Mouse (Mus musculus) intestine, embryonic 15.5 days (tissue): ENCODE results near the gene Ptpn14. TPM values are rescaled to one million over a fixed set of nuclear protein-coding genes. Genes with fewer than 3 reads are reported as not detected.
A peak's percentile ranks its signal among the peaks of the same experiment; 100 is the strongest.

Experiments
- ATAC-seq: fragments of 200-750 bp; cut with Nextera tagmentation; 2 replicates; pipeline ENCODE4 v1.8.0; 2017; ENCODE audit warnings: moderate TSS enrichment, moderate library complexity
- H3K27ac ChIP-seq: fragments of 300-500 bp; sonication (generic); 2 replicates; pipeline ENCODE4 v1.5.1; 2015; ENCODE audit warnings: mild to moderate bottlenecking, inconsistent platforms
- H3K27me3 ChIP-seq: fragments of 300-500 bp; sonication (generic); replicated peaks from 2 replicates; pipeline ENCODE4 v1.6.1; 2015; ENCODE audit warnings: inconsistent platforms
- H3K36me3 ChIP-seq: fragments of 300-500 bp; sonication (generic); 2 replicates; pipeline ENCODE4 v1.6.1; 2015; ENCODE audit warnings: inconsistent platforms
- H3K4me1 ChIP-seq: fragments of 300-500 bp; sonication (generic); replicated peaks from 2 replicates; pipeline ENCODE4 v1.6.1; 2015; ENCODE audit warnings: inconsistent platforms
- H3K4me2 ChIP-seq: fragments of 300-500 bp; sonication (generic); replicated peaks from 2 replicates; pipeline ENCODE4 v1.6.1; 2015; ENCODE audit warnings: mild to moderate bottlenecking, inconsistent platforms
- H3K4me3 ChIP-seq: fragments of 300-500 bp; sonication (generic); replicated peaks from 2 replicates; pipeline ENCODE4 v1.5.1; 2015; ENCODE audit warnings: inconsistent platforms
- H3K9ac ChIP-seq: fragments of 300-500 bp; sonication (generic); 2 replicates; pipeline ENCODE4 v1.6.1; 2015; ENCODE audit warnings: inconsistent platforms
- H3K9me3 ChIP-seq: fragments of 300-500 bp; sonication (generic); 2 replicates; pipeline ENCODE4 v1.6.1; 2016; ENCODE audit warnings: inconsistent platforms
- WGBS: fragments of 180-500 bp; shearing (Covaris S2); methylation state at CpG from one replicate; pipeline ENCODE4 v1.1.7; 2015; 5-methylcytosine and 5-hydroxymethylcytosine counted together
- polyA plus RNA-seq: library from polyadenylated mRNA; unstranded; fragments of >200 nt; fragmentation: Nextera tagmentation; extraction: Ambion mirVana; gene quantifications from 2 replicates; pipeline ENCODE4 v1.2.1, GENCODE M21; 2015

Gene Ptpn14
- polyA plus RNA-seq, 1 experiment from 2014 or later, result 6.2 TPM

GRCm38 (mm10) chr1:189830797-189831232 is 102.7 kb downstream of the Ptpn14 start:
- no peak overlapping the region for H3K4me3 ChIP-seq
- H3K27me3 ChIP-seq, result no peaks in the 10 kb centered on the region
- peak overlapping the region; percentile 7; the same call in 1 of the 2 replicates for H3K4me2 ChIP-seq
- peak; percentile 93 for ATAC-seq
- peaks cover 12% of the 10 kb centered on the region; the same call in 1 of the 2 replicates for H3K36me3 ChIP-seq
- no peaks in the 10 kb centered on the region for H3K9me3 ChIP-seq
- no peak overlapping the region for H3K27ac ChIP-seq
- WGBS, result 14% methylated on average over 12 of the region's 12 CpGs
- peaks cover 4% of the 10 kb centered on the region; the same call in 1 of the 2 replicates for H3K4me1 ChIP-seq
- H3K9ac ChIP-seq, result no peak overlapping the region

- H3K4me1 ChIP-seq, result peaks cover 4% of the 10 kb centered on the region; the same call in 1 of the 2 replicates
- H3K4me3 ChIP-seq, result no peak overlapping the region
- no peaks in the 10 kb centered on the region for H3K9me3 ChIP-seq
- H3K36me3 ChIP-seq, result no peaks in the 10 kb centered on the region
- H3K27ac ChIP-seq, result no peak overlapping the region
- no peak overlapping the region for H3K4me2 ChIP-seq
- H3K27me3 ChIP-seq, result no peaks in the 10 kb centered on the region
- WGBS, result 73% methylated on average over 7 of the region's 7 CpGs
- no peak for ATAC-seq
- no peak overlapping the region for H3K9ac ChIP-seq
These were observed 105.3 kb downstream of the Ptpn14 start for GRCm38 (mm10) chr1:189833351-189833750.

DNA sequence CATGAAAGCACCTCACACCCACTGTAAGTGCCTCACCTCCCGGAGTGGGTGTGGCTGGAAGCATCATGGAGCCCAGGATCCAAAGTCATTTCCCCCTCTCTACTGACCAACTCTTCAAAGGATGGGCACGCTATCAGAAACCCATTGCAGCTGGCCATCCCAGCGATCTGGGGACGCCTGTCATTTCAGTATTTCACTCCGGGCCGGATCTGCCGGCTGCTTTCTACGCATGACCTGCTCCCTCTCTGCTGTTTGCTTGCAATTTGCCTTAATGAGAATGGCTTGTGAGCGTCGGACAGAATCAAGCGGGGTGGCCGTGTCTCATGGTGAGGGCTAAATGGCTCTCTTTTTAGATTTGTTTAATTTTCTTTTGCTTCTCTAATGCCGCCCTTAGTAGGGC is 106.1 kb downstream of the Ptpn14 start:
- H3K4me2 ChIP-seq, result no peak overlapping the region
- 81% methylated on average over 13 of the region's 13 CpGs for WGBS
- peaks cover 4% of the 10 kb centered on the region; the same call in 1 of the 2 replicates for H3K4me1 ChIP-seq
- no peak overlapping the region for H3K4me3 ChIP-seq
- H3K9me3 ChIP-seq, result no peaks in the 10 kb centered on the region
- H3K27ac ChIP-seq, result no peak overlapping the region
- ATAC-seq, result no peak
- no peaks in the 10 kb centered on the region for H3K27me3 ChIP-seq
- H3K36me3 ChIP-seq, result no peaks in the 10 kb centered on the region; the same call in 1 of the 2 replicates
- no peak overlapping the region for H3K9ac ChIP-seq

GRCm38 (mm10) chr1:189846319-189846718 is 118.3 kb downstream of the Ptpn14 start:
- H3K27me3 ChIP-seq, result no peaks in the 10 kb centered on the region
- H3K4me2 ChIP-seq, result no peak overlapping the region
- 94% methylated on average over 2 of the region's 2 CpGs for WGBS
- H3K9ac ChIP-seq, result no peak overlapping the region
- no peak for ATAC-seq
- no peaks in the 10 kb centered on the region for H3K4me1 ChIP-seq
- no peak overlapping the region for H3K4me3 ChIP-seq
- H3K36me3 ChIP-seq, result peaks cover 10% of the 10 kb centered on the region
- H3K27ac ChIP-seq, result no peak overlapping the region
- no peaks in the 10 kb centered on the region for H3K9me3 ChIP-seq

DNA sequence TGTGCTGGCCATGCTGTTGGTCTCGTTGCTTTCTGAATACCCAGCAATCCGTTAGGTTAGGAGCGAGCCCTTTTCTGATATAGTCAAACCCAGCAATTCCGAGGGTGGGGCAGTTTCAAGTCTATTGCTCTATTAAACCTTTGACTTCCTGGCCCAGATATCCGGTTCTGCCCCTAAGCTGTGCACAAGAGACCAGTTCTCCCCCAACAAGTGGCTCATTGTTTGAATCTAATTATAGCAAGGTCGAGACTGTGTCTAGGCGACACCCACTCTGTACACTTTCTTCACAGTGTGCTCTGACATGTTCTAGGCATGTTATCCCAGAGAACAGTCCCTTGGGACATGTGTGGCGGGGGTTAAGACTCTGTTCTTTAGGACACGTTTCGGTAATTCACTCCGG is 121.5 kb downstream of the Ptpn14 start:
- no peak for ATAC-seq
- Histone ChIP-seq H3K9me3 (no peaks in the 10 kb centered on the region), H3K36me3 (peaks cover 10% of the 10 kb centered on the region), H3K27me3 (no peaks in the 10 kb centered on the region), H3K4me1 (no peaks in the 10 kb centered on the region), H3K4me2 (no peak overlapping the region), H3K4me3 (no peak overlapping the region), H3K9ac (no peak overlapping the region), H3K27ac (no peak overlapping the region)
- WGBS, result 71% methylated on average over 11 of the region's 11 CpGs

DNA sequence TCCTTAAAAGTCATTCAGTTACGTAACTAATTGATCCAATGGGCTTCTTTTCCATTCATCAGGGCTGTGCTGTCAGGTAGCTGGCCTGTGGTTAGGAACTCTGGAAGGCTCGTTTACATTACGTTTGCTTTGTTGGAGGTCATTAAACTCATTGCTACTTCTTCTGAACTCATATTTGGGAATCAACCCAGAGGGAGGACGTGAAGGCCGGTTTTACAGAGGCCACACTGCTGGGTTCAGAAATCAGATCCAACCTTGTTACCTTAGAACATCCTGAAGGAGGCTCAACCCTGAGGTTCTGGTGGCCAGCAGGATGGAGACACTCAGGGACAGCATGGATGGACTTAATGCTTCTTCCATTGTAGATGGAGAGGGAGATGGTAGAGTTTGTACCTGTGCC is 124.0 kb downstream of the Ptpn14 start:
- WGBS, result 69% methylated on average over 5 of the region's 5 CpGs
- Histone ChIP-seq H3K4me1 (no peaks in the 10 kb centered on the region), H3K27ac (no peak overlapping the region), H3K4me3 (no peak overlapping the region), H3K36me3 (peaks cover 10% of the 10 kb centered on the region), H3K9me3 (no peaks in the 10 kb centered on the region), H3K9ac (no peak overlapping the region), H3K27me3 (no peaks in the 10 kb centered on the region), H3K4me2 (no peak overlapping the region)
- no peak for ATAC-seq

GRCm38 (mm10) chr1:189852456-189852855 is 124.4 kb downstream of the Ptpn14 start:
- 87% methylated on average over 7 of the region's 7 CpGs for WGBS
- Histone ChIP-seq H3K27ac (no peak overlapping the region), H3K9ac (no peak overlapping the region), H3K27me3 (no peaks in the 10 kb centered on the region), H3K36me3 (peaks cover 10% of the 10 kb centered on the region), H3K4me2 (no peak overlapping the region), H3K4me1 (no peaks in the 10 kb centered on the region), H3K4me3 (no peak overlapping the region), H3K9me3 (no peaks in the 10 kb centered on the region)
- no peak for ATAC-seq

GRCm38 (mm10) chr1:189854646-189855045 is 126.6 kb downstream of the Ptpn14 start:
- Histone ChIP-seq H3K36me3 (peaks cover 7% of the 10 kb centered on the region; the same call in 1 of the 2 replicates), H3K27ac (no peak overlapping the region), H3K4me1 (no peaks in the 10 kb centered on the region), H3K27me3 (no peaks in the 10 kb centered on the region), H3K4me2 (no peak overlapping the region), H3K4me3 (no peak overlapping the region), H3K9ac (no peak overlapping the region), H3K9me3 (no peaks in the 10 kb centered on the region)
- WGBS, result 82% methylated on average over 13 of the region's 13 CpGs
- no peak for ATAC-seq

GRCm38 (mm10) chr1:189855739-189856138 is 127.7 kb downstream of the Ptpn14 start:
- no peak overlapping the region for H3K4me2 ChIP-seq
- WGBS, result 93% methylated on average over 5 of the region's 5 CpGs
- H3K36me3 ChIP-seq, result no peaks in the 10 kb centered on the region
- no peak overlapping the region for H3K27ac ChIP-seq
- no peak for ATAC-seq
- no peaks in the 10 kb centered on the region for H3K4me1 ChIP-seq
- no peaks in the 10 kb centered on the region for H3K27me3 ChIP-seq
- no peak overlapping the region for H3K9ac ChIP-seq
- no peaks in the 10 kb centered on the region for H3K9me3 ChIP-seq
- no peak overlapping the region for H3K4me3 ChIP-seq

DNA sequence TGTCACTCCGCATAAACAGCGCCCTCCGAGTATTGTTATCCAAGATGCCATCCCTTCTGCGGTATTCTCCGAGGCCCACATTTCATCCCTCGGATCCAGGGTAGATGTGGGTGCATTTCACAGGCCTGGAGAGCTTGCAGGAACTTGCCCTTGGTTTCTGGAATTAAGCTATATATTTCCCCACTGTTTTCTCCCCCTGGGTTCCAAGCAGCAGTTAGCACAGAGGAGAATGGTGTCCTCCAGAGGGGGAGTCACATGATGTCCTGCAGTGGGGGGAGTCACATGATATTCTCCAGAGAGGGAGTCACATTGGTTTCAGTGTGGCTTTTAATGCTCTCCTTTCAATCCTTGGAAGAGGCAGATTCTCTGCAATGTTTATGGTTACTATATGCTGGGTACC is 130.3 kb downstream of the Ptpn14 start:
- H3K4me3 ChIP-seq, result no peak overlapping the region
- 88% methylated on average over 6 of the region's 6 CpGs for WGBS
- ATAC-seq, result no peak
- H3K4me2 ChIP-seq, result no peak overlapping the region
- H3K9ac ChIP-seq, result no peak overlapping the region
- H3K9me3 ChIP-seq, result no peaks in the 10 kb centered on the region
- H3K27me3 ChIP-seq, result no peaks in the 10 kb centered on the region
- H3K4me1 ChIP-seq, result no peaks in the 10 kb centered on the region
- no peak overlapping the region for H3K27ac ChIP-seq
- H3K36me3 ChIP-seq, result peaks cover 4% of the 10 kb centered on the region; the same call in 1 of the 2 replicates

DNA sequence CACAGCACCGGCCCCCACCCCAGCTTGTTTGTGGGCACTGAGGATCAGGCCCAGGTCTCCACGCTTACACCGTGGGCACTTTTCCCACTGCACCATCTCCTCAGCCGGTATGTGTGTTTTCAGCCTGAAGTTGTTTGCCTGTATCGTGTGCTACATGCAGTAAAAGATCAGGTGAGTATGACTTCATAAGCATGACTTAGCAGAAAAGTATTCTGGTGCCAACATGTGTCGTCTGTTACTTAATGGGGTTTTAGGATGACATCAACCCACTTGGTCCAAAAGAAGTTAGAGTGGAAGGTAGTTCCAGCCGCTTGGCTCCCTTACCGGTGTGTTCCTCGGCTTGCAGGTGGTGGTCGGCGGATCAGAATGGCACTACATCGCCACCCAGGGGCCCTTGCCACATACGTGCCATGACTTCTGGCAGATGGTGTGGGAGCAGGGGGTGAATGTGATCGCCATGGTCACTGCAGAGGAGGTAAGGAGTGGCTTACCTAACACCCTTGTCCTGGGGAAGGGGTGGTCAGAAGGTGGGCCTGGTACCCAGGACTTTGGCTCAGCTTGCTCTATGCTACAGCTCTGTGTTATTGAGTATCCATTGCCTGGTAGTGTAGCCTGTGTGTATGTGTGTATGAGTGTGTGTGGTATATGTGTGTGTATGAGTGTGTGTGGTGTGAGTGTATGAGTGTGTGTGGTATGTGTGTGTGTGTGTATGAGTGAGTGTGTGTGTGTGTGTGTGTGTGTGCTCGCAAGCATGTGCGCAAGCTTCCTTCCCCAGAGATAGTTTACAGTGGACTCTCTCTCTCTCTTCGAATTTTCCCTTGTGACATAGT is 132.3 kb downstream of the Ptpn14 start:
- H3K36me3 ChIP-seq, result peaks cover 8% of the 10 kb centered on the region
- no peak overlapping the region for H3K9ac ChIP-seq
- ATAC-seq, result peak; percentile 31
- 84% methylated on average over 17 of the region's 17 CpGs for WGBS
- no peak overlapping the region for H3K4me3 ChIP-seq
- H3K4me1 ChIP-seq, result no peaks in the 10 kb centered on the region
- no peaks in the 10 kb centered on the region for H3K27me3 ChIP-seq
- no peaks in the 10 kb centered on the region for H3K9me3 ChIP-seq
- H3K27ac ChIP-seq, result 0 out of 2 replicates have a peak overlapping the region, but pooled peaks have one; percentile 27
- no peak overlapping the region for H3K4me2 ChIP-seq

GRCm38 (mm10) chr1:189860942-189861315 is 132.9 kb downstream of the Ptpn14 start:
- peak; percentile 27; the same call in 1 of the 2 replicates for ATAC-seq
- H3K27ac ChIP-seq, result 0 out of 2 replicates have a peak overlapping the region, but pooled peaks have one; percentile 27
- H3K4me3 ChIP-seq, result no peak overlapping the region
- H3K9ac ChIP-seq, result no peak overlapping the region
- no peaks in the 10 kb centered on the region for H3K9me3 ChIP-seq
- H3K36me3 ChIP-seq, result peaks cover 8% of the 10 kb centered on the region
- H3K4me1 ChIP-seq, result no peaks in the 10 kb centered on the region
- WGBS, result 59% methylated on average over 12 of the region's 12 CpGs
- no peak overlapping the region for H3K4me2 ChIP-seq
- no peaks in the 10 kb centered on the region for H3K27me3 ChIP-seq

DNA sequence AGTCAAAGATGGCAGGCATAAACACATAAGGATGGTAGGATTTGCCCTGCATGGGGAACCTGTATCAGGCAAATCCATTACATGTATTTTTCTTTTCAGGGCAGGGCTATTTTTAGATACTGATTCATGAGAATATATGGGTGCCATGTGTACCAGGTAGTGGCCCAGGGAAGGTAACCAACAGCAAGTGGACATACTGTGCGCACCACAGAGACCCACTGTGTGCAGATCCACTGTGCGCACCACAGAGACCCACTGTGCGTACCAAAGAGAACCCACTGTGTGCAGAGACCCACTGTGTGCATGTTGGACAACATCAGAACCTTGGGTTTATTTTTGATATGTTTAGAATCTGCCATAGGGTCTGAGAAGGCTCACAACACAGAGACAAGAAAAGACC is 135.7 kb downstream of the Ptpn14 start:
- ATAC-seq, result no peak
- peaks cover 8% of the 10 kb centered on the region for H3K36me3 ChIP-seq
- WGBS, result 91% methylated on average over 3 of the region's 3 CpGs
- no peaks in the 10 kb centered on the region for H3K27me3 ChIP-seq
- no peaks in the 10 kb centered on the region for H3K9me3 ChIP-seq
- no peak overlapping the region for H3K27ac ChIP-seq
- H3K4me2 ChIP-seq, result no peak overlapping the region
- no peak overlapping the region for H3K9ac ChIP-seq
- H3K4me1 ChIP-seq, result peaks cover 15% of the 10 kb centered on the region
- no peak overlapping the region for H3K4me3 ChIP-seq
